Mouse (Mus musculus) embryonic facial prominence, embryonic 10.5 days (tissue): ENCODE results near the gene Casp8ap2. TPM values are rescaled to one million over a fixed set of nuclear protein-coding genes. Genes with fewer than 3 reads are reported as not detected.

Source experiments
- DNase-seq: peaks from one replicate; pipeline ENCODE4 v3.0.0-alpha.2; 2017; ENCODE audit warnings: low spot score
- H3K27ac ChIP-seq: fragments of 300-500 bp; sonication (generic); replicated peaks from 2 replicates; pipeline ENCODE4 v1.5.1; 2016; ENCODE audit warnings: mild to moderate bottlenecking
- H3K27me3 ChIP-seq: fragments of 300-500 bp; sonication (generic); replicated peaks from 2 replicates; pipeline ENCODE4 v1.6.1; 2016; ENCODE audit warnings: low read depth, mild to moderate bottlenecking; ENCODE audit not compliant: poor library complexity, severe bottlenecking
- H3K36me3 ChIP-seq: fragments of 300-500 bp; sonication (generic); replicated peaks from 2 replicates; pipeline ENCODE4 v1.6.1; 2016; ENCODE audit warnings: mild to moderate bottlenecking, moderate library complexity
- H3K4me1 ChIP-seq: fragments of 300-500 bp; sonication (generic); 2 replicates; pipeline ENCODE4 v1.6.1; 2016
- H3K4me3 ChIP-seq: fragments of 300-500 bp; sonication (generic); 2 replicates; pipeline ENCODE4 v1.5.1; 2016; ENCODE audit warnings: mild to moderate bottlenecking, moderate library complexity
- H3K9me3 ChIP-seq: fragments of 300-500 bp; sonication (generic); 2 replicates; pipeline ENCODE4 v1.6.1; 2016; ENCODE audit warnings: mild to moderate bottlenecking
- WGBS: fragments of 180-500 bp; shearing (Covaris S2); methylation state at CpG from one replicate; pipeline ENCODE4 v1.1.7; 2016; 5-methylcytosine and 5-hydroxymethylcytosine counted together
- polyA plus RNA-seq: library from polyadenylated mRNA; unstranded; fragments of >200 nt; fragmentation: Nextera tagmentation; extraction: Ambion mirVana; gene quantifications from 2 replicates; pipeline ENCODE4 v1.2.1, GENCODE M21; 2016

Casp8ap2 gene
- polyA plus RNA-seq, 1 experiment from 2014 or later: 76.8 TPM

- no peaks in the 10 kb centered on the region for H3K9me3 ChIP-seq
- H3K4me1 ChIP-seq: no peaks in the 10 kb centered on the region; the same call in 1 of the 2 replicates
- H3K4me3 ChIP-seq: no peak overlapping the region
- H3K27ac ChIP-seq: no peak overlapping the region
- 91% methylated on average over 5 of the region's 5 CpGs for WGBS
- H3K36me3 ChIP-seq: no peaks in the 10 kb centered on the region
- no peaks in the 10 kb centered on the region for H3K27me3 ChIP-seq
- no peak for DNase-seq
These were observed 27.7 kb upstream of the Casp8ap2 start for GRCm38 (mm10) chr4:32587543-32587942.

DNA sequence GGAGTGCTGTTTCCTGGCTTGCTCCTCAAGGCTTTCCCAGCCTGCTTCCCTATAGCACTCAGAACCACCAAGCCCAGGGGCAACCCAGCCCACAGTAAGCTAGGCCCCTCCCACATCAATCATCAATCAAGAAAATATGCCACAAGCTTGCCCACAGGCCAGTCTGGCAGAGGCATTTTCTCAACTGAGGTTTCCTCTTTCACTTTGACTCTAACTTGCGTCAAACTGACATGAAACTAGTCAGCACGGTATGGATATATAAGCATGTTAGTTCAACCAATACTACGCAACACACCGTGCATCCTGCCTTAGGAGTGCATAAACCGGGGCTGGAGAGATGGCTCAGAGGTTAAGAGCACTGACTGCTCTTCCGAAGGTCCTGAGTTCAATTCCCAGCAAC, 27.0 kb upstream of the Casp8ap2 start:
- no peak overlapping the region for H3K27ac ChIP-seq
- DNase-seq: no peak
- WGBS: 83% methylated on average over 6 of the region's 6 CpGs
- no peaks in the 10 kb centered on the region for H3K9me3 ChIP-seq
- H3K27me3 ChIP-seq: no peaks in the 10 kb centered on the region
- no peaks in the 10 kb centered on the region; the same call in 1 of the 2 replicates for H3K4me1 ChIP-seq
- H3K4me3 ChIP-seq: no peak overlapping the region
- H3K36me3 ChIP-seq: no peaks in the 10 kb centered on the region

GRCm38 (mm10) chr4:32601135-32601534, 14.1 kb upstream of the Casp8ap2 start:
- Histone ChIP-seq H3K27ac (no peak overlapping the region), H3K4me1 (no peaks in the 10 kb centered on the region), H3K4me3 (no peak overlapping the region), H3K9me3 (no peaks in the 10 kb centered on the region), H3K36me3 (no peaks in the 10 kb centered on the region), H3K27me3 (no peaks in the 10 kb centered on the region)
- WGBS: 26% methylated on average over 12 of the region's 12 CpGs
- peak; percentile 83 for DNase-seq

GRCm38 (mm10) chr4:32602660-32603059, 12.6 kb upstream of the Casp8ap2 start, which contains the start of gene Gja10:
Gja10 (minus strand) TSS chr4:32602760.
- H3K4me3 ChIP-seq: no peak within 1 kb of the TSS
- H3K27ac ChIP-seq: no peak within 1 kb of the TSS
- no peaks in the 10 kb centered on the region for H3K27me3 ChIP-seq
- DNase-seq: no peak
- no peaks in the 10 kb centered on the region for H3K36me3 ChIP-seq
- H3K4me1 ChIP-seq: no peaks in the 10 kb centered on the region
- no peaks in the 10 kb centered on the region for H3K9me3 ChIP-seq
- 73% methylated on average over 3 of the region's 3 CpGs for WGBS

- H3K27ac ChIP-seq: no peak overlapping the region
- no peak for DNase-seq
- H3K9me3 ChIP-seq: no peaks in the 10 kb centered on the region
- peaks cover 11% of the 10 kb centered on the region for H3K4me1 ChIP-seq
- no peak overlapping the region for H3K4me3 ChIP-seq
- no peaks in the 10 kb centered on the region for H3K27me3 ChIP-seq
- H3K36me3 ChIP-seq: peaks cover 66% of the 10 kb centered on the region
These were observed 6.4 kb downstream of the Casp8ap2 start for GRCm38 (mm10) chr4:32621637-32622036.

- peaks cover 4% of the 10 kb centered on the region; the same call in 1 of the 2 replicates for H3K4me1 ChIP-seq
- no peak overlapping the region for H3K4me3 ChIP-seq
- no peak for DNase-seq
- no peaks in the 10 kb centered on the region for H3K27me3 ChIP-seq
- WGBS: 84% methylated on average over 5 of the region's 5 CpGs
- peaks cover 80% of the 10 kb centered on the region for H3K36me3 ChIP-seq
- no peak overlapping the region for H3K27ac ChIP-seq
- no peaks in the 10 kb centered on the region for H3K9me3 ChIP-seq
These were observed 36.4 kb downstream of the Casp8ap2 start for GRCm38 (mm10) chr4:32651669-32652068.

DNA sequence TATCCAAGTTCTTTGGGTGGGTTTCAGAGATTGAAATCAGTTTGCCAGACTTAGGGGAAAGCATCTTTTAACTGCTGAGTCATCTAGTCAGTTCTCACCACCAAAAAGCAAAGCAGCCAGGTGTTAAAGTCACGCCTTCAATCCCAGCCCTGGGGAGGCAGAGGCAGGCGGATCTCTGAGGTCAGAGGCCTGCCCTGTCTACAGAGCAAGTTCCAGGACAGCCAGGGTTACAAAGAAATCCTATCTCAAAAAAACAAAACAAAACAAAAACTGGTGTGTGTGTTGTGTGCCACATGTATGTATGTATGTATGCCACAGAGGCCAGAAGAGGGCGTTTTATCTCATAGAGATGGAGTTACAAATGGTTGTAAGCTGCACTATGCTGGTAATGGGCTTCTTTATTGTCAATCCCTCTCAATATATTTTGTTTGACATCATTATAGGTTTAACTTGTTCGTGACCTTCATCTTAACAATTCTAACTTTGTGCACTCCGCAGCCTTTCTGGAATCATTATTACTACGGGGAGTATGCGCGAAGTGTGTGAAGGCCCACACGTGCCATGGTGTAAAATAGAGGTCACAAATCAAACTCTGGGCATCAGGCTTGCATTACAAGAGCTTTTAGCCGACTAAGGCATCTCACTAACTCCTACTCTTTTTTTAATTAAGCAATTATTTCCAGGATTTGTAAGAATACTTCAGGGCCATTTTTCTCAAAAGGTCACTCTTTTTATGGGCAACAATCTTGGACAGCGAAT, 41.1 kb downstream of the Casp8ap2 start:
- WGBS: 51% methylated on average over 11 of the region's 11 CpGs
- H3K27me3 ChIP-seq: no peaks in the 10 kb centered on the region
- peak overlapping the region; percentile 86 for H3K27ac ChIP-seq
- H3K4me1 ChIP-seq: peaks cover 14% of the 10 kb centered on the region
- no peak for DNase-seq
- no peaks in the 10 kb centered on the region for H3K9me3 ChIP-seq
- peak overlapping the region; percentile 97 for H3K4me3 ChIP-seq
- peaks cover 52% of the 10 kb centered on the region for H3K36me3 ChIP-seq

DNA sequence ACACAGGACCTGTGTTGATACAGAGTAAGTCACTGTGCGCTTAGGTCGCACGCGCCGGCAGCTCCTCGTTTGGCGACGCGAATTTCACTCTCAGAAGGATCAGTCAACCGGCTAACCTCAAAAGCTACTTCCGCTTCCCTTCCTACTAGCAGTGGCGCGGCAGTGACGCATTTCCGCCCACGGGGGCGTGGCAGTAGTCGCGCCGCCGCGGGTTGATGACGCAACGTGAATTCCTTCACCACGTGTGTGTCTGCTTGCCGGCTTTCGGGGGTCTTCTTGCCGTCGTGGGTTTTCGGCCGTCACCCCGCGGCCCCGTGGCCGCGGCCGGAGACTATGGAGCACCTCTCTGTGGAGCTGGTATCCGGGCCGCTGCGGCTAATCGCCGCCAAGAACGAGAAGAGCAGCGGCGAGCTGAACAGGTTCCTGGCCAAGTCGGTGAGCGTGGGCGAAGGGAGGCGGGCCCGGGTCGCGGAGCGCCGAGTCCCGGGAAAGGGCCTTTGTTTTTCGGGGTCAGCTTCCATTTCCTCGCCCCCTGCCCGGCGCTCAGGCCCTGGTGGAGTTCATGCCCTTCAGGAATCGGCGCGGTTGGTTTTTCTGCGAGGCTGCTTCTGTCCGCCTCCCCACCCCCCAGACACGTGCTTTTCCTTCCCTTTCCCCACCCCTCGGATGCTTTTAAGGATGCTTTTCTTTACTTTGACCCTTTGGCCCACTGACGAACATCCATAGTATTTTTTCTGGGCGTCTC, 41.8 kb downstream of the Casp8ap2 start, which contains the start of gene Mdn1:
Gene Mdn1, plus strand, starts transcription at position 202 of the 745 bp plus-strand sequence.
- H3K27ac ChIP-seq: peak within 1 kb of the TSS; percentile 86
- WGBS: under 1% methylated on average over 68 of the region's 68 CpGs
- peaks cover 48% of the 10 kb centered on the region for H3K36me3 ChIP-seq
- peaks cover 14% of the 10 kb centered on the region for H3K4me1 ChIP-seq
- no peaks in the 10 kb centered on the region for H3K9me3 ChIP-seq
- no peaks in the 10 kb centered on the region for H3K27me3 ChIP-seq
- peak; percentile 96 for DNase-seq
- peak within 1 kb of the TSS; percentile 97 for H3K4me3 ChIP-seq

- Histone ChIP-seq H3K9me3 (no peaks in the 10 kb centered on the region), H3K4me1 (no peaks in the 10 kb centered on the region), H3K36me3 (peaks cover 89% of the 10 kb centered on the region), H3K27ac (no peak overlapping the region), H3K4me3 (no peak overlapping the region), H3K27me3 (no peaks in the 10 kb centered on the region)
- DNase-seq: no peak
- 94% methylated on average over 4 of the region's 4 CpGs for WGBS
These were observed 50.6 kb downstream of the Casp8ap2 start for GRCm38 (mm10) chr4:32665843-32666242.

- H3K27ac ChIP-seq: no peak overlapping the region
- H3K4me1 ChIP-seq: no peaks in the 10 kb centered on the region
- no peak for DNase-seq
- no peaks in the 10 kb centered on the region for H3K27me3 ChIP-seq
- WGBS: 87% methylated on average over 1 of the region's 1 CpGs
- H3K9me3 ChIP-seq: no peaks in the 10 kb centered on the region
- H3K36me3 ChIP-seq: peaks cover 97% of the 10 kb centered on the region
- no peak overlapping the region for H3K4me3 ChIP-seq
These were observed 53.0 kb downstream of the Casp8ap2 start for GRCm38 (mm10) chr4:32668291-32668690.

GRCm38 (mm10) chr4:32669825-32670224, 54.6 kb downstream of the Casp8ap2 start:
- H3K36me3 ChIP-seq: peaks cover 97% of the 10 kb centered on the region
- no peaks in the 10 kb centered on the region for H3K4me1 ChIP-seq
- DNase-seq: no peak
- 87% methylated on average over 2 of the region's 2 CpGs for WGBS
- no peak overlapping the region for H3K27ac ChIP-seq
- H3K27me3 ChIP-seq: no peaks in the 10 kb centered on the region
- H3K4me3 ChIP-seq: no peak overlapping the region
- no peaks in the 10 kb centered on the region for H3K9me3 ChIP-seq

DNA sequence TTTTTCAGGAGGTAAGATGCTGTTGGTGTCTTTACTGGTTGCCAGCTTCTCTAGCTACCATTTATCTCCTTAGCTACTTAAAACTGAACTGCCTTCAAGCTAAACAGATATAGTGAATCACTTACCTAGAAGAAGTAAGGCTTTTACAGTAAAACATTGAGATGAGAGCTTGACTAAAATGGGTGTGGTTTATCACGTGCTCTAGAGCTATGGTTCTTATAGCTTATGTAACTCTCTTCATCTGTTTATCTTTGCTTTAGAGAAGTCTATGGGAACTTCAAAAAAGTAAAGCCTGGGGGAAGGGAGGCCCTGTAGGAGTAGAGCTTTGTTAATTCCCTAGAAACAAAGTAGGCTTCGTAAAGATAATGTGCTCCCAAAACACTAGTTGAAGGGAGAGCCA, 58.8 kb downstream of the Casp8ap2 start:
- no peaks in the 10 kb centered on the region for H3K9me3 ChIP-seq
- 88% methylated on average over 2 of the region's 2 CpGs for WGBS
- no peaks in the 10 kb centered on the region for H3K4me1 ChIP-seq
- H3K4me3 ChIP-seq: no peak overlapping the region
- DNase-seq: no peak
- no peaks in the 10 kb centered on the region for H3K27me3 ChIP-seq
- H3K27ac ChIP-seq: no peak overlapping the region
- H3K36me3 ChIP-seq: peaks cover 100% of the 10 kb centered on the region

GRCm38 (mm10) chr4:32677471-32677870, 62.2 kb downstream of the Casp8ap2 start:
- no peak overlapping the region for H3K27ac ChIP-seq
- H3K4me3 ChIP-seq: no peak overlapping the region
- H3K4me1 ChIP-seq: no peaks in the 10 kb centered on the region
- 93% methylated on average over 3 of the region's 3 CpGs for WGBS
- H3K9me3 ChIP-seq: no peaks in the 10 kb centered on the region
- DNase-seq: no peak
- H3K36me3 ChIP-seq: peaks cover 99% of the 10 kb centered on the region
- H3K27me3 ChIP-seq: no peaks in the 10 kb centered on the region
